Mouse (Mus musculus) kidney, embryonic 15.5 days (tissue): Measurements from ENCODE around the gene Zfp239. TPM values are rescaled to one million over a fixed set of nuclear protein-coding genes. Genes with fewer than 3 reads are reported as not detected.
"Not testable (repeated sequence)": the region's sequence is repeated elsewhere in the genome, so short reads cannot be mapped to it uniquely, and the experiment has no call there.

Experiments
- ATAC-seq: fragments of 200-750 bp; cut with Nextera tagmentation; replicated peaks from 2 replicates; pipeline ENCODE4 v1.8.0; 2017; ENCODE audit warnings: moderate TSS enrichment; ENCODE audit not compliant: low FRiP score
- H3K27ac ChIP-seq: fragments of 300-500 bp; sonication (generic); 2 replicates; pipeline ENCODE4 v1.5.1; 2015; ENCODE audit warnings: mild to moderate bottlenecking, inconsistent platforms
- H3K27me3 ChIP-seq: fragments of 300-500 bp; sonication (generic); 2 replicates; pipeline ENCODE4 v1.6.1; 2015; ENCODE audit warnings: inconsistent platforms
- H3K36me3 ChIP-seq: fragments of 300-500 bp; sonication (generic); 2 replicates; pipeline ENCODE4 v1.6.1; 2015; ENCODE audit warnings: inconsistent platforms
- H3K4me1 ChIP-seq: fragments of 300-500 bp; sonication (generic); 2 replicates; pipeline ENCODE4 v1.6.1; 2015; ENCODE audit warnings: inconsistent platforms
- H3K4me2 ChIP-seq: fragments of 300-500 bp; sonication (generic); 2 replicates; pipeline ENCODE4 v1.6.1; 2015; ENCODE audit warnings: moderate library complexity, mild to moderate bottlenecking, inconsistent platforms
- H3K4me3 ChIP-seq: fragments of 300-500 bp; sonication (generic); replicated peaks from 2 replicates; pipeline ENCODE4 v1.5.1; 2015; ENCODE audit warnings: mild to moderate bottlenecking, inconsistent platforms
- H3K9ac ChIP-seq: fragments of 300-500 bp; sonication (generic); 2 replicates; pipeline ENCODE4 v1.6.1; 2015; ENCODE audit warnings: mild to moderate bottlenecking, inconsistent platforms
- H3K9me3 ChIP-seq: fragments of 300-500 bp; sonication (generic); replicated peaks from 2 replicates; pipeline ENCODE4 v1.6.1; 2016; ENCODE audit warnings: inconsistent platforms
- WGBS: fragments of 180-500 bp; shearing (Covaris S2); methylation state at CpG from one replicate; pipeline ENCODE4 v1.1.7; 2015; ENCODE audit warnings: mixed read lengths; 5-methylcytosine and 5-hydroxymethylcytosine counted together
- polyA plus RNA-seq: library from polyadenylated mRNA; unstranded; fragments of >200 nt; fragmentation: Nextera tagmentation; extraction: Ambion mirVana; gene quantifications from 2 replicates; pipeline ENCODE4 v1.2.1, GENCODE M21; 2015

Gene Zfp239
- polyA plus RNA-seq, result 9.4 and 12.7 TPM in 2 replicates

DNA sequence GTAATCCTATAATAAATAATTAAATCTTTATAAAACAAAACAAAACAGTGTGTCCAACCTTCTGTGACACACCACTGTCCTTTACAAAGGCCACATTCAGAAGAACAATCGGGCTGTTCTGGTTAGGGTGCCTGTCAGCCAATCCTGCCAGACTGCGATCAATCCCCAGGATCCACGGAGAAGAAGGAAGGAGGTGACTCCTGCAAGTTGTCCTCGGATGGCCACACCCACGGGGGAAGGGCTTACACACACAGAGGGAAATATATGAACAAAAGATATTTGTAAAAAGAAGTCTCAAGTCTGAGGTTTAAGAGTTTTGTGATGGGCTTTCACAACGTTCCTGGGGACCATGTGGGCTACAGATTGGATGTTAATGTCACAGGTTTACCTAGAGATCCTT, at the start of gene Zfp239:
Gene Zfp239, plus strand, starts transcription at position 253 of the 400 bp plus-strand sequence.
- ATAC-seq, result no peak
- no peak within 1 kb of the TSS for H3K27ac ChIP-seq

DNA sequence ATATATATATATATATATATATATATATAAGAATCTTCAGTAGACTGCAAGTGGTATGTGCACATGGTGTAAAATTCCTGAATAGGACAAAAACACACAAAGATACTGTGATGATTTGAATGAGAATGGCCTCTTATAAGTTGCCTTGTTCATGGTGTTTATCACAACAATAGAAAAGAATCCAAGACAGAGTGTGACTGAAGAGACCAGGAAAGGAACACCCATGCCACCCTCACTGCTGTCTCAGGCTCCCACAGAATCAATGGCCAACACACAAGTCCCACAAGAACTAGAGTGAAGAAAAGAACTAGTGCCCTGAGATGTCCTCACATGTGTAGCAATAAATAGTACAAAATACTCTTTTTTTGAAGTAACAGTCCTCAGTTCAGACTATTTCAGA, 47.2 kb upstream of the Zfp239 start:
- no peak for ATAC-seq
- no peaks in the 10 kb centered on the region for H3K36me3 ChIP-seq
- no peak overlapping the region for H3K4me3 ChIP-seq
- H3K27me3 ChIP-seq, result no peaks in the 10 kb centered on the region
- no peak overlapping the region for H3K9ac ChIP-seq
- no peak overlapping the region for H3K4me2 ChIP-seq
- H3K4me1 ChIP-seq, result 0 out of 2 replicates have a peak, but pooled peaks cover 2% of the 10 kb centered on the region
- H3K9me3 ChIP-seq, result no peaks in the 10 kb centered on the region
- H3K27ac ChIP-seq, result no peak overlapping the region

More for the DNA sequence above, at the start of gene Zfp239:
- no peaks in the 10 kb centered on the region for H3K9me3 ChIP-seq
- H3K27me3 ChIP-seq, result no peaks in the 10 kb centered on the region
- peak within 1 kb of the TSS; percentile 65 for H3K9ac ChIP-seq
- H3K4me2 ChIP-seq, result peak within 1 kb of the TSS; percentile 97
- no peaks in the 10 kb centered on the region for H3K36me3 ChIP-seq
- 68% methylated on average over 6 of the region's 6 CpGs for WGBS
- H3K4me1 ChIP-seq, result peaks cover 5% of the 10 kb centered on the region
- peak within 1 kb of the TSS; percentile 73 for H3K4me3 ChIP-seq

DNA sequence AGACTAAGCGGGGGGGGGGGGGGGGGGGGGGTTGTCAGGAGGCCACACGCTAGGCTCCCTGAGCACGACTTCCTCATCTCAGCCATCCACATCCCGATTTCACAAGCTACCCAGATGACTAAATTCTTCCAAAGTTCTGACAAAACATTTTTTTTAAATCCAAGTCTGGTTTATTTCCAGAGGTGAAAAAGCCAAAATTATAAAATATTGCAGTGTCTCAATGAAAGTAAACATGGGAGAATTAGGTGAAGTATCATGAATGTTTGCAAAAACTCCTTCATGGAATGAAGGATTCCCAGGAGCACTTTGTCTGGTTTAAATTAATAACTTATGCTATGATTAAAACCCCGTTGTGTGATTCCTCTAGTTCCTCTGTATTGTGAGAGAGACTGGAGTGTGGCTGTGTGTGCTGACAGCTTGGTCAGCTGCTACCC, 44.8 kb upstream of the Zfp239 start:
- Histone ChIP-seq H3K9me3 (no peaks in the 10 kb centered on the region), H3K4me3 (no peak overlapping the region), H3K36me3 (no peaks in the 10 kb centered on the region), H3K4me2 (no peak overlapping the region), H3K9ac (no peak overlapping the region), H3K27ac (no peak overlapping the region), H3K27me3 (0 out of 2 replicates have a peak, but pooled peaks cover under 1% of the 10 kb centered on the region), H3K4me1 (no peaks in the 10 kb centered on the region)
- ATAC-seq, result no peak
- WGBS, result 87% methylated on average over 5 of the region's 5 CpGs

DNA sequence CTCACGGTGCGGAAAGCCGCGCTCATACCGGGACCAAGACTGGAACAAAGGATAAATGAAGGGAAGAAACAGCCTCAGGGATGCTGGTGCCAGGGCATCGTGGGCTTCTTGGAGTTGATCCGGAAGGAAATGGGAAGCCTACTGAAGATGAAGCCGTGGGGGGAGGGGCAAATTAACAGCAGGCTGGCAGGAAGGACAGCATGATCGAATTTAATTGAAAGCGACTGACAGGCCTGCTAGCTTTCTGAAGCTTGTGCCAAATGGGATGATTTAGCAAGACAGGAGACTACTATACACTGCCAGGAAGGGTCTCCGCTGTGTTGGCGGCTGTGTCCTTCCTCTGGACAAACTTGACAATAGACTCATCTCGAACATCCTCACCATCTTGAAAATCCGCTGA, 41.6 kb upstream of the Zfp239 start:
- Histone ChIP-seq H3K4me3 (no peak overlapping the region), H3K9me3 (no peaks in the 10 kb centered on the region), H3K9ac (no peak overlapping the region), H3K4me2 (no peak overlapping the region), H3K27me3 (0 out of 2 replicates have a peak, but pooled peaks cover 8% of the 10 kb centered on the region), H3K27ac (no peak overlapping the region), H3K36me3 (no peaks in the 10 kb centered on the region), H3K4me1 (0 out of 2 replicates have a peak, but pooled peaks cover 2% of the 10 kb centered on the region)
- ATAC-seq, result no peak
- WGBS, result 90% methylated on average over 14 of the region's 14 CpGs

DNA sequence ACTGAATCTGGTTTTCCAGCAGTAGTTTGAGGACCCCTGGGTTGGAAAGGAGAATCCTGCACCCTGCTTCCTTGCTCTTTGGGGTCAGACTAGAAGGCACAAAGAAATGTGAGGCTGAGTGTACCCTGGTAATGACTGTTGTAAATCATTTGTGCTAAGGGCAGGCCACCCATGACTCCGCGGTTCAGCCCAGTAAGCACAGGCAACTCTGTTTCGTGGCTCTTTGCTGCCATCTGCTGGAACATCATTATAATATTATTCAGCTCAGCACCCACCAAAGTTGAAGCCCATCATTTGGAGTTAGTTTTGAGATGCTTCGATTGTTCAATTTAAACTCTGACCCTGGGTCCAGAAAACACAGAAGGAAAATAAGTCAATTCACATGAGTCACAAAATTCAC, 36.5 kb upstream of the Zfp239 start:
- peak; percentile 91 for ATAC-seq
- H3K9ac ChIP-seq, result no peak overlapping the region
- H3K27ac ChIP-seq, result no peak overlapping the region
- 7% methylated on average over 4 of the region's 4 CpGs for WGBS
- H3K27me3 ChIP-seq, result peaks cover 20% of the 10 kb centered on the region
- H3K4me2 ChIP-seq, result no peak overlapping the region
- H3K4me1 ChIP-seq, result peaks cover 12% of the 10 kb centered on the region
- H3K9me3 ChIP-seq, result no peaks in the 10 kb centered on the region
- no peaks in the 10 kb centered on the region for H3K36me3 ChIP-seq
- H3K4me3 ChIP-seq, result no peak overlapping the region

DNA sequence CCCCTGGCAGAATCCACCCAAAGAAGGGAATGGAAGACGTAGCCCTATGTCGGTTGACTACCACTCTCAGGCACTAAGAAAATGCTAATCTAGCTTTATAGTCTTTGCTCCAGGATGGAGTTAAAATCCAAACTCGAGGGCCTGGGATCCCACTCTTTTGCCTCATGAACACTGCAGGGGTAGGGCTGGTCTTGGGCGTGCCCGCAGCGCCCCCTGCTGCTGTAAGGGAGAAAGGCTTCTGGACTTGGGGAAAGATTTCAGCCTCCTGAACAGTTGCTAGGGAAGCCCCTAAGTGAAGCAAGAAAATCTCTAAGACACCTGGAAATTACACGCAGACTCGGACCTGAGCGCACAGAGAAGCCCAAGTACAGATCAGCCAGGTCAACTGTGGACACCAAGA, 33.6 kb upstream of the Zfp239 start:
- Histone ChIP-seq H3K4me3 (no peak overlapping the region), H3K4me1 (peaks cover 12% of the 10 kb centered on the region), H3K9me3 (no peaks in the 10 kb centered on the region), H3K36me3 (no peaks in the 10 kb centered on the region), H3K4me2 (no peak overlapping the region), H3K27ac (no peak overlapping the region), H3K9ac (no peak overlapping the region), H3K27me3 (peaks cover 14% of the 10 kb centered on the region)
- no peak for ATAC-seq
- WGBS, result 22% methylated on average over 9 of the region's 9 CpGs

DNA sequence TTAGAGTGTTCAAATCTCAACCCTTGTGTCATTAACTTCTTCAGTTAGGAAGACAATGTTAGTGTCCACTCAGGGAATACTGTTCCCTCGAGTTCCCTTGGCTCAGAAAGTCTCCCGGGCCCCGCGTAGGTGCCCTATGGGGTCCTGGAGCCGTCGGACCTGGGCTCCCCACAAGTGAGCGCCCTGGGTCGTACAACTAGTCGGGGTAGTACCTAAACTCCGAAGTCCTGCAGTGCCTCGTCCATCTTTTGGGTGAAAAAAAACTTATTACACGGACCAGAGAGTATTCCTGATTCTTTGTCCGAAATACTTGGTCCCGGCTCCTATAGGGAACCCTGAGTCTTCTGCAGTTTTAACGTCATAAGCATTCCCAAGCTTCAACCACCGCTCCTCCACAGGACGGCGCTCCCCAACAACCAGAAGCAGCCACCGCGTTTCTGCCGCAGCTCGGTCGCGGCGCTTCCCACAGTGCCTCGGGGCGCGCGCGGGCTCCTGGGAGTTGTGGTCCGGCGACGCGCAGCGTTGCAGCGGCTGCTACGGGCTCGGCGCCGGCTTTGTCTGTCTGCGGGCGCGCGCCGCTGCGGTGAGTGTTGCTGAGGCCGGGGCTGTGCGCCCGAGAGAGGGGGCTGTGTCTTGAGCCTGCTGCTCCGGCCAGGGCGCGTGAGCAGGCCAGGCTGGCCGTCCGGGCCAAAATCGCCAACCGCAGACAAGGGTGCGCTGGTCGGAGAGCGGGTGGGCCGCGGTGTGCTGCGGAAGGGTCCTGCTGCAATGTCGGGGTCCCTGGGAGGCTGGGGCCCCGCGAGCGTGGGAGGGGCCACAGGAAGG, 21.0 kb upstream of the Zfp239 start, which contains the start of gene Zfp637:
Gene Zfp637, plus strand, starts transcription at position 495 of the 825 bp plus-strand sequence.
- Histone ChIP-seq H3K27me3 (no peaks in the 10 kb centered on the region), H3K36me3 (peaks cover 31% of the 10 kb centered on the region), H3K4me2 (peak within 1 kb of the TSS; percentile 88), H3K9ac (peak within 1 kb of the TSS; percentile 86), H3K4me3 (peak within 1 kb of the TSS; percentile 72), H3K4me1 (peaks cover 13% of the 10 kb centered on the region), H3K9me3 (no peaks in the 10 kb centered on the region), H3K27ac (peak within 1 kb of the TSS; percentile 95)
- WGBS, result under 1% methylated on average over 66 of the region's 66 CpGs
- peak; percentile 99 for ATAC-seq

DNA sequence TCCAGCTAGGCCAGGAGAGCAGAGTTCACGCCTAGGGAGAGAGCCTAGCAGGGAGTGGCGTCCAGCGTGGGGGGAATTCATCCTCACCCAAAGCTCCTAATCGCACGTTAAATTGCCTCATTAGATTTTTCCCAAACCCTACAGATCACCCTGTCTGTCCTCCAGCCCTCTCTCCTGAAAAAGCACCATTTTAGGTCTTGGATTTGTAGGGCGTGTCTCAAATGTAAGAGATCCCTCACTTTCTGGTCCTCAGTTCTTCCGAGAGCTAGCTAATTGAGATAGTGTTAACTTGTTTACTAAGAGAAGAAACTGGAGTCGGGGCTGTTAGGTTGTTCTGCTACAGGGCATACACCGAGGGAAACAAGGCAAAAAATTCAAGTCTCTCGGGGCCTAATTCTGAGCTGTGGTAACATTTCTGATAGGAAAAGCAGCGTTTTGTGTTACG, 20.4 kb upstream of the Zfp239 start:
- Histone ChIP-seq H3K27ac (peak overlapping the region; percentile 95), H3K4me2 (peak overlapping the region; percentile 88), H3K9ac (peak overlapping the region; percentile 86), H3K4me1 (peaks cover 13% of the 10 kb centered on the region), H3K9me3 (no peaks in the 10 kb centered on the region), H3K4me3 (peak overlapping the region; percentile 72), H3K36me3 (peaks cover 37% of the 10 kb centered on the region), H3K27me3 (no peaks in the 10 kb centered on the region)
- WGBS, result 9% methylated on average over 12 of the region's 12 CpGs
- no peak for ATAC-seq

DNA sequence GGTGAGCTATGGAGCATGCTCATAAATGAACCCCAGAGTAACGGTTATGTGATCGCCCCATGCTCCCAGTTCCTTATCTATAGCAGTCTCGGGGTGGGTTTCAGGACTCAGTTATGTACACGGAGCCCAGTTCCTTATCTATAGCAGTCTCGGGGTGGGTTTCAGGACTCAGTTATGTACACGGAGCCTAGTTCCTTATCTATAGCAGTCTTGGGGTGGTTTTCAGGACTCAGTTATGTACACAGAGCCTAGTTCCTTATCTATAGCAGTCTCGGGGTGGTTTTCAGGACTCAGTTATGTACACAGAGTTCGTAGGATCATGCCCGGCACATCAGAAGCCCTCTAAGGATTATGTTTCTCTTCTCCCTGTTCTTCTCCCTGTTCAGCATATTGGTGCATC, 17.3 kb upstream of the Zfp239 start:
- H3K4me2 ChIP-seq, result no peak overlapping the region
- peaks cover 13% of the 10 kb centered on the region for H3K4me1 ChIP-seq
- H3K27ac ChIP-seq, result no peak overlapping the region
- 96% methylated on average over 9 of the region's 9 CpGs for WGBS
- peaks cover 65% of the 10 kb centered on the region for H3K36me3 ChIP-seq
- no peaks in the 10 kb centered on the region for H3K9me3 ChIP-seq
- H3K4me3 ChIP-seq, result no peak overlapping the region
- no peak overlapping the region for H3K9ac ChIP-seq
- no peaks in the 10 kb centered on the region for H3K27me3 ChIP-seq
- no peak for ATAC-seq

DNA sequence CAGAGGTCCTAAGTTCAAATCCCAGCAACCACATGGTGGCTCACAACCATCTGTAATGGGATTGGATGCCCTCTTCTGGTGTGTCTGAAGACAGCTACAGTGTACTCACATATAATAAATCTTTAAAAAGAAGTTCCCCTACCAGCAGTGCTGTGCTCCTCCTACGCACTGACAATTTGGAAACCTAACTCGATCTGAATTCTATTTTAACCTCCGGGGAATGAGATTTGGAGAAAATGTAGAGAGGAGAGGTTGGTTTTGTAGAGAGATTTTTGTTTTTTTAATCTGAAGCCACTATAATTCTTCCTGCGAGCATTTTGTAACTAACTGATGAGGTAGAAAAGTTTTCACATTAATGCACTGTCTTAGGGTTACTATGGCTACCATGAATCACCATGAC, 15.2 kb upstream of the Zfp239 start:
- H3K27me3 ChIP-seq, H3K9me3 ChIP-seq, H3K9ac ChIP-seq, H3K4me1 ChIP-seq, H3K4me3 ChIP-seq, H3K4me2 ChIP-seq, ATAC-seq, H3K27ac ChIP-seq: not testable (repeated sequence)
- H3K36me3 ChIP-seq, result peaks cover 71% of the 10 kb centered on the region
- 93% methylated on average over 4 of the region's 4 CpGs for WGBS

DNA sequence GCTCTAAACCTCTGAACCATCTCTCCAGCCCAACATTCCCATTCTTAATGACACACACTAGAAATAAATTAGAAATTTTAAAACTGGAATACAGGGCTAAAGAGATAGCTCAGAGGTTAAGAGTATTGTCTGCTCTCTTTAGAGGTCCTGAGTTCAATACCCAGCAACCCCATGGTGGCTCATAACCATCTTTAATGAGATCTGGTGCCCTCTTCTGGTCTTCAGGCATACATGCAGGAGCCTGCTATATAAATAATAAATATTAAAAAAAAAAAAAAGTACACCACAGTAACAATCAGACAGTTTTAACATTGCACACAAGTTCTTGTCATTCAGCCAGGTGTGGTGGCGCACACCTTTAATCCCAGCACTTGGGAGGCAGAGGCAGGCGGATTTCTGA, 14.1 kb upstream of the Zfp239 start:
- WGBS, result 93% methylated on average over 2 of the region's 2 CpGs
- no peak overlapping the region for H3K27ac ChIP-seq
- no peak overlapping the region for H3K4me3 ChIP-seq
- peaks cover 71% of the 10 kb centered on the region for H3K36me3 ChIP-seq
- H3K9ac ChIP-seq, result no peak overlapping the region
- ATAC-seq, result no peak
- H3K27me3 ChIP-seq, result no peaks in the 10 kb centered on the region
- no peaks in the 10 kb centered on the region for H3K9me3 ChIP-seq
- H3K4me1 ChIP-seq, result no peaks in the 10 kb centered on the region; the same call in 1 of the 2 replicates
- no peak overlapping the region for H3K4me2 ChIP-seq

DNA sequence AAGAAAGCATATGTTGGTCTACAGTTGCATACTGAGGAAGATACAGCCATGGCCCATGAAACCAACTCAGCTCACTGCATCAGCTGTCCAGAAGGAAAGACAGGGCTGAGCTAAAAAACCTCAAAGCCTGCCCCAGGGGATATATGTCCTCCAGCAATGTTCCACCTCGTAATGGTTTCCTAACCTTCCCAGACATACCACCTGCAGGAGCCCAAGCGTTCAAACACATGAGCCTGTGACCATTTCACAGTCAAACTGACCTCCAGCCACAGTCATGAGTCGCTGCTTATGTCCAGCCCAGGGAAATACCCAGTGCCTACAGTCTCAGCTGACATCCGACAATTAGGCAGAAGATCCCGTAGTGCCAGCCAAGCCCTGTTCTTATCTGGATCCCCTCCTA, 13.3 kb upstream of the Zfp239 start:
- Histone ChIP-seq H3K9ac (no peak overlapping the region), H3K4me3 (no peak overlapping the region), H3K9me3 (no peaks in the 10 kb centered on the region), H3K27me3 (no peaks in the 10 kb centered on the region), H3K4me1 (no peaks in the 10 kb centered on the region), H3K36me3 (peaks cover 63% of the 10 kb centered on the region), H3K27ac (no peak overlapping the region), H3K4me2 (no peak overlapping the region)
- ATAC-seq, result no peak
- 94% methylated on average over 5 of the region's 5 CpGs for WGBS
